Mouse (Mus musculus): ENCODE results near the gene Amd1. TPM values are rescaled to one million over a fixed set of nuclear protein-coding genes. Genes with fewer than 3 reads are reported as not detected.

The Amd1 gene
- total and polyA plus RNA-seq, 3 experiments = 81.2 to 102 TPM; not detected in 1

DNA sequence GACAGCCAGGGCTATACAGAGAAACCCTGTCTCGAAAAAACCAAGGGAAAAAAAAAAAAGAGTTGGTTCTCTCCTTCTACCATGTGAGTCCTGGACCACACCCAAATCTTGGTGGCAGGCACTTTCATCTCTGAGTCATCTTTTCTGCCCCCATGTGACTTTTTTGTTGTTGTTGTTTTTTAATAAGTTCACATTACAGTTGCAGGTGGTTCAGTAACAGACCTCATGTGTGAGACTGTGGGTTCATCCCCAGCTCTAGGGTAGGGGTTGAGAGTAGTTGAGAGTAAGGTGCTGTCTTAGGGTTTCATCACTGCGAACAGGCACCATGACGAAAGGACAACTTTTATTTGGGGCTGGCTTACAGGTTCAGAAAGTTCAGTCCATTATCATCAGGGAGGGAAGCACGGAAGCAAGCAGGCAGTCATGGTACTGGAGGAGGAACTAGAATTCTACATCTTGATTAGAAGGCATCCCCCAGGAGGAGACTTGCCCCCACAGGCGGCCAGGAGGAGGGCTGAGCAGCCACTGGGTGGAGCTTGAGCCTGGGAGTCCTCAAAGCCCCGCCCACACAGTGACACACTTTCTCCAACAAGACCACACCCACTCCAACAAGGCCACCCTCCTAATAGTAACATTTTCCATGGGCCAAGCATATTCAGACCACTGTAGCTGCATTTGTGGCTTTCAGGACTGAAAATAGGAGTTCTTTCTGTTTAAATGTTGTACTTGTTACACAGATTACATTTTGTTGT lies 8.1 kb upstream of the Amd1 start (continued):
- TF ChIP-seq POLR2A (IDR thresholded peaks at IDR 0.05; ENCODE audit: control insufficient read depth in 1 of 2, insufficient read depth in 1 of 2, low read depth in 1 of 2, low read length in 2 of 2, poor library complexity in 1 of 2) (peak in 1 of 2 experiments; percentile 42; a peak in 2 of 4 replicates), ELF1 (IDR thresholded peaks at IDR 0.05; ENCODE audit: low read depth, low read length) (no peak), USF1 (IDR thresholded peaks at IDR 0.05; ENCODE audit: low read depth, low read length) (peak; percentile 85), NELFE (IDR thresholded peaks at IDR 0.05; ENCODE audit: low read depth, low read length) (peak; percentile 41; the same call in 1 of the 2 replicates)

DNA sequence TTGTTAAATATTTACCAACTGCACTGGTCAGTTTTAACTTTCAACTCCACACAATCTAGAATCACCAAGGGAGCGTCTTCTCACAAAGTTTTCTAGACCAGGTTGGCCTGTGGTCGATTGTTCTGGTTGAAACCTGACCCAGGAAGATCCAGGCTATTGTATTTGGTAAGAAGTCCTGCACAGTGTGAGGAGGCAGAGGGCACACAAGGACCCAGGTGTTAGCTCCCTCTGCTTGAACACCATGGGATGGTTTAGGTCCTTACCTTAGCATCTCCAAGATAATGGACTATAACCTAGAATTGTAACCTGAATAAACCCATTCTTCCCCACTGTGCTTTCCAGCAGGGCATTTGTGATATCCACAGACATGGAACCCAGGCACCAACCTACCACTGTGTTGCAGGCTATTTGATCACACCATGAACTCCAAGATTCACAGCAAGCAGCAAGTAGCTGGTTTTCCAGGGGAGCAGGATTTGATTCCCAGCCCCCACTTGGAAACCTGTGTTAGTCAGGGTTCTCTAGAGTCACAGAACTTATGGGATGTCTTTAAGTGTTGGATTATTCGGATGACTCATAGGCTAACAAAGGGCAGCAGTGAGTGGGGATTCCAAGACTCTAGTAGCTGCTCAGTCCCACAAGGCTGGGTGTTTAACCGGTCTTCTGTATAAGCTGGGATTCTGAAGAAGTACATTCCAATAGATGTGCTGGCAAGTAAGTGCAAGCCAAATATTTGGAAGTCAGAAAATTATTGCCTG lies 6.0 kb upstream of the Amd1 start:
- no peak overlapping the region for H3K4me3 ChIP-seq (ENCODE audit: control insufficient read depth in 1 of 2, insufficient read depth in 1 of 2, low read depth in 2 of 2, low read length in 2 of 2)
- no peak for TF ChIP-seq ZKSCAN1 (IDR thresholded peaks at IDR 0.05; ENCODE audit: low read depth, low read length)
- TF ChIP-seq BHLHE40 (IDR thresholded peaks at IDR 0.05; ENCODE audit: borderline replicate concordance, low read depth, low read length) = no peak
- no peak for TF ChIP-seq MEF2A (IDR thresholded peaks at IDR 0.05; ENCODE audit: extremely low read depth, insufficient replicate concordance, low read depth, low read length, poor library complexity, severe bottlenecking)
- no peak for TF ChIP-seq RAD21 (IDR thresholded peaks at IDR 0.05; ENCODE audit: low read depth, low read length)

DNA sequence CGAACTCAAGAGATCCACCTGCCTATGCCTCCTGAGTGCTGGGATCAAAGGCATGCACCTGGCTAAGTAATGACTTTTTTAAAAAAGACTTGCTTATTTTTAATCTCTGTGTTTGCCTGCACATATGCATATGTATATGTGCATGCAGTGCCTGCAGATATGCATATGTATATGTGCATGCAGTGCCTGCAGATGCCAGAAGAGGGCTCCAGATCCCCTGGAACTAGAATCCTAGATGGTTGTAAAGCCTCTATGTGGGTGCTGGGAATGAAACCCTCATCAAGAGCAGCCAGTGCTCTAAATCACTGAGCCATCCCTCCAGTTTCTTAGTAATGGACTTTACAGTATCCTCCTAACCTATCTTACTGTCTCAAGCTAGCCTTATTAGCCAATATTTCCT lies 4.0 kb upstream of the Amd1 start:
- no peak overlapping the region for H3K27ac ChIP-seq (ENCODE audit: control insufficient read depth, low read depth, low read length)
- DNase-seq (ENCODE audit: low read depth, low spot score) = peak; percentile 63
- peaks cover 12% of the 10 kb centered on the region for H3K79me2 ChIP-seq (ENCODE audit: control insufficient read depth, insufficient read depth, low read length, poor library complexity)
- H3K4me3 ChIP-seq (ENCODE audit: control insufficient read depth in 1 of 2, insufficient read depth in 1 of 2, low read depth in 2 of 2, low read length in 2 of 2) = no peak overlapping the region
- TF ChIP-seq SMC3 (IDR thresholded peaks at IDR 0.05; ENCODE audit: low read depth, low read length) (peak; percentile 59), ZC3H11A (IDR thresholded peaks at IDR 0.05; ENCODE audit: low read depth, low read length) (0 out of 2 replicates have a peak, but pooled peaks have one; percentile 29), MAFK (IDR thresholded peaks at IDR 0.05; ENCODE audit: borderline replicate concordance, low read depth, low read length) (no peak), RAD21 (IDR thresholded peaks at IDR 0.05; ENCODE audit: low read depth, low read length) (peak; percentile 64), HCFC1 (IDR thresholded peaks at IDR 0.05; ENCODE audit: low read depth, low read length) (no peak), ELF1 (IDR thresholded peaks at IDR 0.05; ENCODE audit: low read depth, low read length) (no peak), CTCF (IDR thresholded peaks at IDR 0.05 in 2 of 3, conservative IDR thresholded peaks at IDR 0.05 in 1 of 3; ENCODE audit: control insufficient read depth in 1 of 3, insufficient read depth in 1 of 3, low read depth in 2 of 3, low read length in 3 of 3, poor library complexity in 1 of 3, severe bottlenecking in 1 of 3) (peak; percentile 49 to 60 (median 56); a peak in 5 of 6 replicates)
- H3K9ac ChIP-seq (ENCODE audit: control insufficient read depth, low read depth, low read length, poor library complexity, severe bottlenecking) = no peak overlapping the region
- H3K9me3 ChIP-seq (replicated peaks; ENCODE audit: insufficient read depth, low read length) = no peaks in the 10 kb centered on the region
- H3K27me3 ChIP-seq (ENCODE audit: control insufficient read depth in 1 of 2, insufficient read depth in 2 of 2, low read length in 2 of 2) = no peaks in the 10 kb centered on the region
- peaks cover 2 to 5% of the 10 kb centered on the region in 2 experiments; a peak in 2 of 4 replicates for H3K4me1 ChIP-seq (ENCODE audit: control insufficient read depth in 1 of 2, insufficient read depth in 2 of 2, low read length in 2 of 2)
- peaks cover 0 to 12% of the 10 kb centered on the region in 2 experiments; a peak in 2 of 4 replicates for H3K36me3 ChIP-seq (ENCODE audit: control insufficient read depth in 1 of 2, insufficient read depth in 2 of 2, low read length in 2 of 2)

More for the DNA sequence above, 6.0 kb upstream of the Amd1 start:
- DNase-seq (ENCODE audit: low read depth, low spot score) = no peak
- H3K9me3 ChIP-seq (replicated peaks; ENCODE audit: insufficient read depth, low read length) = no peaks in the 10 kb centered on the region
- H3K79me2 ChIP-seq (ENCODE audit: control insufficient read depth, insufficient read depth, low read length, poor library complexity) = no peaks in the 10 kb centered on the region
- H3K9ac ChIP-seq (ENCODE audit: control insufficient read depth, low read depth, low read length, poor library complexity, severe bottlenecking) = no peak overlapping the region
- H3K36me3 ChIP-seq (ENCODE audit: control insufficient read depth in 1 of 2, insufficient read depth in 2 of 2, low read length in 2 of 2) = peaks cover 0 to 12% of the 10 kb centered on the region in 2 experiments; a peak in 2 of 4 replicates
- H3K27me3 ChIP-seq (ENCODE audit: control insufficient read depth in 1 of 2, insufficient read depth in 2 of 2, low read length in 2 of 2) = no peaks in the 10 kb centered on the region
- peaks cover under 1 to 5% of the 10 kb centered on the region in 2 experiments; a peak in 2 of 4 replicates for H3K4me1 ChIP-seq (ENCODE audit: control insufficient read depth in 1 of 2, insufficient read depth in 2 of 2, low read length in 2 of 2)
- H3K27ac ChIP-seq (ENCODE audit: control insufficient read depth, low read depth, low read length) = no peak overlapping the region

Measured in MEL (cell line).